Mouse (Mus musculus): ENCODE measurements at regions not wholly inside any gene's neighbourhood (a gene's known extent, or its start where the extent isn't known, plus 50 kb on each side); places are given as distances from the start of the nearest gene placed in this dataset.

- no peak for DNase-seq (ENCODE audit: low spot score in 2 of 2)
These were observed 152.8 kb upstream of the Usp24 start for GRCm38 (mm10) chr4:106163220-106163619.

DNA sequence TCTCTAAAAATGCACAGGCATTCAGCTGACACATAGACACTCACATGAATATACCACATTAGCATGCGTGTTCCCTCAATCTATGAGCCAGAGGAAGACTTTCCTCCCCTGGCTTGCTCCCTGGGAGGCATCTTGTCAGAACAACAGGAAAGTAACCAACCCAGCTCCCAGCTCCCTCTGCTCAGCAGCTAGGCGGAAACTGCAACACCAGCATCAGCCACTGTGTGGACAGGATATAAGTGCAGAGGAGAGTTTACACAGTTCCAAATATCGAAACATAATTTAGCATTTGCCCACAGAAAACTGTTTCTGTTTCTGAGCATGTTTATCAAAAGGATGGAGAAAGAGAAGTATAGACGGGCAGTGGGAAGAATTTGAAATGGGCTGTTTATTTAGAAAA is 148.3 kb upstream of the Usp24 start:
- no peak for DNase-seq (ENCODE audit: low spot score in 2 of 2)

GRCm38 (mm10) chr4:106168741-106169140 is 147.3 kb upstream of the Usp24 start:
- no peak for DNase-seq (ENCODE audit: low spot score in 2 of 2)

DNA sequence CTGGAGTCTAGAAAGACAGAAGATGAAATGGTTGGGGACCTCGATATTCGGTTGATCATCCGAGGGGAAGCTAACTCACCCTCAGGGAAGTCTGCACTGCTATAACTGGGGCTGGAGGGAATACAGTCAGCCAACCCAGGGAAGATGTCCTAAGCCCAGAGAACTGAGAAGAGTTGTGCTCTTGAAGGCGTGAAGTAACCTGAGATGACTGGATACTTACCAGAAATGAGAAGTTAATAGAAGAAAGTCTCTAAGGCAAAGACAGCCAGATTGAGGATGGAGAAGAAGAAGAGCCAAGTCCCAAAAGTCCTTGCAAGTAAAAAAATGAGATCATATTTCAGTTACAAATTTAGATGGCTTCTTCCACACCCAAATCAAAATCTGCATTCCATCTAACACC is 146.5 kb upstream of the Usp24 start:
- no peak for DNase-seq (ENCODE audit: low spot score in 2 of 2)

DNA sequence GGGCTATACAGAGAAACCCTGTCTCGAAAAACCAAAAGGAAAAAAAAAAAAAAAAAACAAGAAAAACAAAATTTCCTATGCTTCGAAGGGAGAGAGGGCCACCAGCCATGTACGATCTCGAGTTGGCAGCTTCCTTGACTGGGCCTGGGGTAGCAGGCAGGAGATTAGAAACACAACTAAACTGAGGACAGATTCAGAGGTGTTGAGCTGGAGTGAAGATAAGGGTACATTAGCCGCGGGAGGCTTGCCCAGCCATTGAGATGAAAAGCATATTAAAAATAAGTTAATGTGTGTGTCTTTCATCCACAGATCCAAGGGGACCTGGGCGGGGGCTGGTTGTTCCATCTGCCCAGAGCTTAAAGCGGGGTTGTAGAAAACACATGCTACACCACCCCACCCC is 145.3 kb upstream of the Usp24 start:
- DNase-seq (ENCODE audit: low spot score in 2 of 2) = no peak

DNA sequence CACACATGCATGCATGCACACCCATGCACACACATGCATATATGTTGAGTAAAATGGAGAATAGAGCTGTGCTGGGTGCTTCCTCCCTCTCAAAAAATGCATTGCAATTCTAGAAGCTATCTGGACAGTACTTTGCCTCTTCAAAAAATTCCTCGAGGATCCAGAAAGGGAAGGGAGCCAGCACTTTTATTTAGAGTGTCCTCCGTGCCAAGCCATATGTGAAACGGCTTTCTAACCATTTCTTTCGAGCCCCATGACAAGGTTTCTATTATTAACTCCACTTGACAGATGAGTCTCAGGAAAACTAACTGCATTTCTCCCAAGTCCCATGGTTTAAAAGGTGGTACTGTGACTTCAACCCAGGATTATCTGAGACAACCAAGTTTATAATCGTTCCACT is 140.7 kb upstream of the Usp24 start:
- DNase-seq (ENCODE audit: low spot score in 2 of 2) = peak; percentile 13 to 50

GRCm38 (mm10) chr4:106185745-106186501 is 130.1 kb upstream of the Usp24 start:
- no peak for DNase-seq (ENCODE audit: low spot score in 2 of 2)

DNA sequence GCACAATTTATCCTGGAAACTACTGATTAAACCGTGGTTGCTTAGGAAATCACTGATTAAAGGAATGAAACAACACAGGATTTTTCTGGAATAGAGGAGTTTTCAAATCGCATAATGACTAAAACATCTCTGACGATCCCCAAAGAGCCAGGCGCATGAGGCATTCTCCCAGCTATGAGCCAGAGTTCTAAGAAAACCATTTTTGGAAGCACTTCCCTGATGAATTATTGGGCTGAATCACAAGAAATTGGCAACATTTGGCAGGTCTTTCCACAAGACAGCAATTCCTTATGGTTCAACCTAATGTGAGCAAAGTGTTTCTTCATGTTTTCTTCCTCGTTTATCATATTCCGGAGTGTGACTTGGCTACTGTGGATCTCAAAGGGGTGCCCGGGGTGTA is 129.3 kb upstream of the Usp24 start:
- DNase-seq (ENCODE audit: low spot score in 2 of 2) = no peak

DNA sequence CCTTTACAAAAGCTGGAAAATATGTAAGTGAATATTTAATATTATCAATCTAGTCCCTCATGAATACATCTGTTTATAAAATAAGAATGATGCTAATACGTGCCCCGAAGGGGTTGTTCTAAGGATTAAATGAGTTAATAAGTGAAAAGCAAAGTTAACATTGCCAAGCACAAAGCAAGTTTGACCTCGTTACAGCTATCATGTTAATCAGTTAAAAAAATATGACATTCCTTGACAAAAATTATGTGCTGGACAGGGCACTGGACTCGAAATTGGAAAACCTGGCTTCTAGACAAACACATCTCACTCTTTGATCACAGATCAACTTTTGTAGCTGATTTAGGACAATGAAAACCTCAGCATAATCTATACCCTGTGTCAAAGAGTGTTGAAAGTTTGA is 125.8 kb upstream of the Usp24 start:
- DNase-seq (ENCODE audit: low spot score in 2 of 2) = no peak

DNA sequence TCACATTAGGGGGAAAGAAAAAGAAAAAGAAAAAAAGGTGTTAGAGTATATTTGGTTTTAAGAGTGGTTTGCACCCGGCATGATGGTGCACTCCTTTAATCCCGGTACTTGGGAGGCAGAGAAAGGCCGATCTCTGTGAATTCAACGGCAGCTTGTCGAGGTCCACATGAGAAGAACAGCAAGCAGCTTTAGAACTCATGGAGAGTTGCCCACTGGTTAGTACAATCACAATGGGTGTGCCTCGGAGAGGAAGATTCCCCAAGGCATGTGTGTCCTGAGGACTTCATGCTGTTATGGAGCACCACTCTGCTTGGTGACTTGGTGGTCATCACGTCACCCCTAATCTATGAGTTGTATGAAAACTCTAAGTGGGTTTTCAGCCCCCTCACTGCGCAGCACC is 124.7 kb upstream of the Usp24 start:
- no peak for DNase-seq (ENCODE audit: low spot score in 2 of 2)

GRCm38 (mm10) chr4:106191843-106192242 is 124.2 kb upstream of the Usp24 start:
- no peak for DNase-seq (ENCODE audit: low spot score in 2 of 2)

- no peak for DNase-seq (ENCODE audit: low spot score in 2 of 2)
These were observed 122.6 kb upstream of the Usp24 start for GRCm38 (mm10) chr4:106193204-106193945.

DNA sequence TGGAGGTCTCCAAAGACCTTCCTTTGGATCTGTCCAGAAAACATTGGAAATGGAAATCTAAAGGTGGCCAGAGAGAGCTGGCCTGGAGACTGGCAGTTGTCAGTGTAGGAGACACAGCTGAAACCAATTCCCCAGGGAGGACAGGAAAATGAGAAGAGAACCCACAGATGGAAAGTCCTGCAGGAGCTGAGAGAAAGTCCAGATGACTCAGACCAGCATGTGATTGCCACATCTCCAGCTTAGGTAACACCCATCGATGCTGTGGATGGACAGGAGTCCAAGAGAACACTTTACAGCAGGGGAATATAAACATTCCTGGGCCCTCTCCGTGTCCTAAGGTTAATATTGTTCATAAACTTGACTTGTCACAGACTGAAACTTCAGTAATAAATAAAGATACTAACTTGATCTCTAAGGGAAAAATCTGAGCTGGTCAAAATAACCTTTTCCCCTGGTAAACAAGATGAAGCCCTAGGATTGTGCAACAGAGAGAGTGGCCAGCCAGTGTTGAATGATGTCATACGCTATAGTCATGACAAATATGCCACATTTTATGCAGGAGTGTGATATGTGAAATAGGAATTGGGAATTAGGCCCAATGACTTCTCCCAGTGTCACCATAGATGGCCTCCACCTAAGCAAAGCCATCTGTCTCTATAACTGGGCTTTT is 120.4 kb upstream of the Usp24 start:
- no peak for DNase-seq (ENCODE audit: low spot score in 2 of 2)

DNA sequence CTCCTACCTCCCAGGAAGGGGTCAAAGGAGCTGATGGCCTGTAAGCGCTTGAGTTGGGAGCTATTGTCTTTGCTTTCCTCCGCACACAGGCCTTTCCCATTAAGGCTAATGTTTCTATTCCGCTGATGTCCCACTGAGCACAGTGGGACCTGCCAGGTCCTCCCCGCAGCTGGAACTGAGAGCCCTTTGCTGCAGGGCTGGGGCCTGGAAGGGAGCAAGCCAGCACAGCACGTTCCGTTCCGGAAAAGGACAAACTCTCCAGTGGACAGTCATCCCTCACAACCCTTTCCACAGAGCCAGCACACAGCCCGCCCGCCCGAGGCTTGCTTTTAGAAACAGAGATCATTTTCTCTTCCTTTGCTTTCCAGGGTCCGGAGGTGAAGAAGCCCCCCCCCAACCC is 116.2 kb upstream of the Usp24 start:
- DNase-seq (ENCODE audit: low spot score in 2 of 2) = no peak

- no peak for DNase-seq (ENCODE audit: low spot score in 2 of 2)
These were observed 115.8 kb upstream of the Usp24 start for GRCm38 (mm10) chr4:106200241-106200640.

DNA sequence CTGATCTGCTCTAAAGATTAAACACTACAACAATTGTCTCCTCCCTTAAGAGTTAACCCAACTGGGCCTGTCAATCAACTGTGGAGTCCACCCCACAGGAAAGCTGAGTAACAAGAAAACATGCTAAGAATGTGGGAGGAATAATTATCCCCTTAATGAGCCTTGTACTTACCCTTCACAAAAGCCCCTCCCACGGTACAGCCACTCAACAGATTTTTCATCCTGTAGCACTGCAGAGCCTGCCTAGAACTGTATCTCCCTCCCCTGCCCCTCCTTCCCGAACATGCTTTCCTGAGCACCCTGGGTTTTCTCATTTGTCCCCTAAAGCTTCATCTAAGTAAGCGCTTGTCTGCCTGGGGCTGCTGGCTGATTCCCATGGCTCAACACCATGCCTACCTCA is 113.5 kb upstream of the Usp24 start:
- DNase-seq (ENCODE audit: low spot score in 2 of 2) = no peak

GRCm38 (mm10) chr4:106205200-106205599 is 110.8 kb upstream of the Usp24 start:
- no peak for DNase-seq (ENCODE audit: low spot score in 2 of 2)

- DNase-seq (ENCODE audit: low spot score in 2 of 2) = no peak
These were observed 110.0 kb upstream of the Usp24 start for GRCm38 (mm10) chr4:106206023-106206422.

DNA sequence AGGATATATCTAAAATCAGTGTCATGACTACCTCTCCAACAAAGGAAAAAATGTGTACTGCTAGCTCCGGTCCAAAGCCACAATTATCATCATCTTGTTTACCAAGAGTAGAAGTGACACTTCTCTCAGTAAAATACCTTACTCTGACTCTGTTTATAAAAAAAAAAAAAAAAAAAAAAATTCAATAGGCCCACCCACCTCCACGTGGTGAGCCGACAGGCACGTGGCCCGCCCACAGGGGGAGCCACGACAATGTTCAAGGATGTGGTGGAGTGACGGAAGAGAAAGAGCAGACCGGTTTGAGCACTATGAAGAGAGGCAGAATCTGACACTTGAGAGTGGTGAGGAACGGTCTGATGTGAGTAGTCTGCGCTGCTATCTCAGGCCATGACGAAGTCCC is 106.5 kb upstream of the Usp24 start:
- no peak for DNase-seq (ENCODE audit: low spot score in 2 of 2)

GRCm38 (mm10) chr4:106209975-106210374 is 106.0 kb upstream of the Usp24 start:
- DNase-seq (ENCODE audit: low spot score in 2 of 2) = no peak

DNA sequence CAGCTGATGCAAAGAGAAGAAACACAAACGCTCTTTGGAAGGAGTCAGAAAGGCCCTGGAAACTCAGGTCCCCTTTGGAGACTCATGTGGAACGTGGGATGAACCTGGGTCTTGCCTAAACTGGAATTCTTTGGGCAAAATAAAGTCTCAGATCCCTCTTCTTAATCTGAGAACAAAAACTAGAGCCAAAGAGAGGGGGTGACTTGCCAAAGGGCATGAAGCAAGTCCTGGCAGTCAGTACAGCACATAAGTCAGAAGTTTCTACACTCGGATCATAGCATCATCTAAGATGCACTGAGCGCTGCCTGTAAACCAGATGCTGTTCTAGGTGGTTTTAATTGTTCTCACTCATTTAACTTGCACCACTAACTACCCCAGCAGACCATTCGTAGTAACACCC is 101.8 kb upstream of the Usp24 start:
- DNase-seq (ENCODE audit: low spot score in 2 of 2) = no peak

DNA sequence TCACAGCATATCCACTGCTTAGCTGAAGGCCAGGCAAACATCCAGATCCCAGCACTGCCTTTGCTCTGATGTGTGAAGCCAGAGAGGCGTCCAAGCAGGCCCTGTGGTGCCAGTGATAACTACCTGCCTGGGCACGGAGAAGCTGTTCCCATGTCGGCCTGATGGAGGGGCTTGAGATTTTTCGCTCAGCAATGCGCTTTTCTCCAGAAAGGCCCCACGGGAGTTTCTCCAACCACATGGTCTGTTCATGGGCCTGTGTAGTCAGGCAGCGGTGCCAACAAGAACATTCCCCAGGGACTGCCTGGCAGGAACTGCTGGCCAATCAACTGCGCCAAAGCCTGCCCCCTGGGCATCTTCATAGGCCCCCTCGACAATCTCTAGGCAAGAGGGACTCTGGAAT is 95.4 kb upstream of the Usp24 start:
- no peak for DNase-seq (ENCODE audit: low spot score in 2 of 2)
